Mouse (Mus musculus): Measurements from ENCODE around the gene Apobec2. TPM values are rescaled to one million over a fixed set of nuclear protein-coding genes. Genes with fewer than 3 reads are reported as not detected.

Gene Apobec2
- 0.44 and 185 TPM in 2 replicates for polyA plus RNA-seq (2012; rRNA removed; ENCODE audit: low replicate concordance)

DNA sequence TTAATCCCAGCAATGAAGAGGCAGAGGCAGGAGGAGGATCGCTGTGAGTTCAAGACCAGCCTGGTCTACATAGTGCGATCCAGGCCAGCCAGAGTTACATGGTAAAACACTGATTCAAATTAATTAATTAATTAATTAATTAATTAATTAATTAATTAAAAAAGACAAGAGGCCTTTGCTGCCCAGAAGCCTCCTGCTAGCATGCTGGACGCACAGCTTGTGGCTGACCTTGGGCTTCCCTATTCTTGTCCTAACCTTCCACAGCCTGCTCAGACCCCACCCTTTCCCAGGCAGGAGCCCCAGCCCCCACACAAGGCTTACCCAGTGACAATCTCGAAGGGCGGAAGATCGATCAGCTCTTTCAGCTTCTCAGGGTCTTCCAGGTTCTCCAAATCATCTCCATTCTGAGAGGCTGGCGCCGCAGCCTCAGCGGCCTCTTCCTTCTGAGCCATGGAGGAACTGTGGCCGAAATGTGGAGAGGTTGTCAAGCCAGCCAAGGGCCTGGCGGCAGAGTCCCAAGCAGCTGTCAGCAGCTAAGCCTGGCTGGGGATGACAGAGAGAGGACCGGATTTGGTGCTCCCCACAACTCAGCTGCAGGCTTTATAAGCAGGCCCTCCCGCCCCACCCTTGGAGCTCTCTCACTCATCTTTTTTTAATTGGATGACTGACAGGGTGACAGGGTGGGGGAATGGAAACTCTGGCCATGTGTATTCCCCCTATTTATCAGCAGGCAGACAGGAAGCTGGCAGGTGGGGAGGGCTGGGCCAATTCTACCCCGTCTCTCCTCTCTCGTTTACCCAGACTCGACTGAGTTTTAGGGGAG is at the start of gene Apobec2:
TSS of gene Apobec2 (minus strand) at position 773 of the 823 bp plus-strand sequence.

DNA sequence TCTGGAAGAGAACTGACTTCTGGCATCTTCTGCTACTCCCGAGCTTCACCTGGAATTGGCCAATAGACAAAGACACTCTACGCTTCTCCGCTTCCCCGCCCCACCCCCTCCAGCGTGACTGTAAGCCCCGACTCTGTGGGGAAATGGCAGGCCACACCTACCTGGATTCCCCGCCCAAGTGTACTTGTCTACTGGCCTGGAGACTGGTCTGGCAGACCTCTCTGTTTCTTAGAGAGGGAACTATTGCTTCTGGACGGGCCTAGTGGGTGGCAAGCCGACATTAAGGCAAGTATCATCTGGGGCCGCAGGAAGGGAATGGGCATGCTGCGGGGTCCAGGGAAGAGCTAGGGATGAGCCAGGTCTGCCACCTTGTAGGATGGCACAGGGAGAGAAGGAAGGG is 22.0 kb upstream of the Apobec2 start, which contains the start of gene Unc5cl:
TSS of gene Unc5cl (plus strand) at position 214 of the 400 bp plus-strand sequence.

DNA sequence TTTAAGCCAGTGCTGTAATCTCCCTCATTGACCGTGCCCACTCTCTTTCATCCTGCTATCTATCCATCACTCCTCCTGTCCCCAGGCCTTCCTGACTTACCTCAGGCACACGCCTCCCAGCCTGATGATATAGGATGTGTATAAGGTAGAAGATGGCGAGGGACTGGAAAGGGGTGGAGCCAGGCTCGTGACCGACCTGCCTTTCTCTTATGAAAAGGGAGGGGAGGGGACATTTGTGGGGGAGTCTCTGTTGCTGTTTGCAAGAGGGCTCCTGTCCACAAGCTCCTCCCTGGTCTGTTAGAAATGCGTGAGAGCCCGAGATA is 18.6 kb upstream of the Apobec2 start, which contains the start of gene Tspo2:
TSS of gene Tspo2 (minus strand) at position 170 of the 323 bp plus-strand sequence.

DNA sequence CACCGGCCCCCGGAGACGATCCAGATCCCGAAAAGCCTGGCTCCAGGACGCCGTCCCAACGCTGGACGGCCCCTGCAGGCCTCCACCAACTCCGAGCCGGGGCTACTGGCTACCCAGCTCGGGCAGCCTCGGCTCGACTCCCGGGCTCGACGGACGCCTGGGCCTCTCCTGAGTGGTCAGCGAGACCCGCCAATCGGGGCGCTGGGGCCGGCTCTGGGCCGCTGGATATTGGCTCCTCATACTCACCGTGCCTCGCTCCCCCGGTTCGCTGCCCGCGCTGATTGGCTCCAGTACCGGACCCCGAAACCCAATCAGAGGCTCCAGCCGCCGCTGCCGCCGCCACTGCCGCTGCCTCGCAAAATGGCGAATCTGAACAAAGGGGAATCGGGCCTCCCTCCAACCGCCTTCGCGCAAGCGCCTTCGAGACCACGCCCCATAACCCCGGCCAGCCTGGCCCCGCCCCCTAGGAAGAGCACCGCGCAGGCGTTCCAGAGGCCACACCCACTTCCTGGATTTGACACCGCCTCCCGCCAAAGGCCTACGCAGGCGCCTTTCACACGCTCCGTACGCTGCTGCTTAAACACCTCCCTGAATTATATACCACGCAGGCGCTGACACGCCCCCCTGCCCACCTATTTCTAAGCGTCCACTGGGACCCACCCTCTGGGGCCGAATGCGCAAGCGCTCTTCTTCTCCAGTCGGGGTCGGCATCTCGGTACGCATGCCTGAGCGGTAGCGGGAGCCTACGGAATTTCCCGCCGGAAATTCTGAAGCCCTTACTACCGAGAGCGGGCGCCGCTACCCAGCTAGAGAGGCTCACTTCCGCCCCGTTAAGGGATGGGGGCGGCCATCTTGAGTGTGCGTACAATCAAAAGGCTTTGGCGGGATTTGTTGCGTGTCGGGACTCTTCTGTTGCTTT is 23.1 kb downstream of the Apobec2 start, which contains the start of the genes Nfya and Oard1:
TSS of gene Nfya (minus strand) at position 527 of the 919 bp plus-strand sequence.
TSS of gene Oard1 (plus strand) at position 635 of the 919 bp plus-strand sequence.

Other genes starting within 250 kb of the Apobec2 start
- 0.04 and 0.16 TPM in 2 replicates for gene Trem1, start 200.2 kb downstream of the Apobec2 start, polyA plus RNA-seq (2012; rRNA removed; ENCODE audit: low replicate concordance)
- 0.20 and 0.23 TPM in 2 replicates for gene Trem3, start 185.2 kb downstream of the Apobec2 start, polyA plus RNA-seq (2012; rRNA removed; ENCODE audit: low replicate concordance)
- 2.5 TPM in 2 replicates for gene Treml4, start 168.6 kb downstream of the Apobec2 start, polyA plus RNA-seq (2012; rRNA removed; ENCODE audit: low replicate concordance)
- gene Treml2, start 133.4 kb downstream of the Apobec2 start, polyA plus RNA-seq (2012; rRNA removed; ENCODE audit: low replicate concordance), result 21.3 and 24.8 TPM in 2 replicates
- 2.7 and 2.8 TPM in 2 replicates for gene B430306N03Rik, start 116.8 kb downstream of the Apobec2 start, polyA plus RNA-seq (2012; rRNA removed; ENCODE audit: low replicate concordance)
- gene Trem2, start 86.5 kb downstream of the Apobec2 start, polyA plus RNA-seq (2012; rRNA removed; ENCODE audit: low replicate concordance), result 6.0 and 8.5 TPM in 2 replicates
- 0.13 and 0.23 TPM in 2 replicates for gene Treml1, start 73.0 kb downstream of the Apobec2 start, polyA plus RNA-seq (2012; rRNA removed; ENCODE audit: low replicate concordance)
- gene Nfya, start 23.0 kb downstream of the Apobec2 start, polyA plus RNA-seq (2012; rRNA removed; ENCODE audit: low replicate concordance), result 84.2 and 97.2 TPM in 2 replicates
- gene Oard1, start 22.9 kb downstream of the Apobec2 start, polyA plus RNA-seq (2012; rRNA removed; ENCODE audit: low replicate concordance), result 5.7 and 13.3 TPM in 2 replicates
- 0.42 and 0.45 TPM in 2 replicates for gene Tspo2, start 18.6 kb upstream of the Apobec2 start, polyA plus RNA-seq (2012; rRNA removed; ENCODE audit: low replicate concordance)
- gene Unc5cl, start 22.0 kb upstream of the Apobec2 start, polyA plus RNA-seq (2012; rRNA removed; ENCODE audit: low replicate concordance), result 4.6 and 5.3 TPM in 2 replicates

All from mammary gland, adult 2 months (tissue).